Mouse (Mus musculus): ENCODE measurements around the gene Foxo6.

Gene Foxo6

GRCm38 (mm10) chr4:120287290-120288111, at the start of gene Foxo6:
Foxo6 (minus strand) TSS chr4:120287349.
- peak; percentile 98 to 100 for DNase-seq (ENCODE audit: inconsistent age in 2 of 2, low spot score in 1 of 2)

GRCm38 (mm10) chr4:120334316-120334715, 47.2 kb upstream of the Foxo6 start:
- DNase-seq (ENCODE audit: inconsistent age in 2 of 2, low spot score in 1 of 2): no peak

DNA sequence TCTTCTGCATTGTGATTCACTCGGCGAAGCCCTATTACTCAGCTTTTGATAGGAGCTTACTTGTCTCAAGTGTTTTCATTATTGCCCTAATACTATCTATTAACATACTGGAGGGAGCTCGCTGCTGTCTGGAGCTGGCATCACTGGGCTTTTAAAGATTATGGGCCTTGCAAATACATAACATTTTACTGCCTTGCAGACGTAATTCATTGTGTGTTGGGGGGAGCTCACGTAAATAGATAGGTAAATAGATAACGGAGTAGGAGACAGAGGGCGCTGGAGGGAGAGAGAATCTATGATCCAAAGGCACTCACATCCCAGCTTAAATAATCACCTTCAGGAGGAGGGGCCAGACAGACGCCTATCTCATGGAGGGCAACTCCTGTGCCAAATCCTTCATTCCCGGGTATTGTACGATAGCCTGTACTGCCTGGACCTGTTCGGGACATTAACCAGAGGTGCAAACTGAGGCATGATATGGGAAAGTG, 45.8 kb upstream of the Foxo6 start:
- DNase-seq (ENCODE audit: inconsistent age in 2 of 2, low spot score in 1 of 2): no peak

DNA sequence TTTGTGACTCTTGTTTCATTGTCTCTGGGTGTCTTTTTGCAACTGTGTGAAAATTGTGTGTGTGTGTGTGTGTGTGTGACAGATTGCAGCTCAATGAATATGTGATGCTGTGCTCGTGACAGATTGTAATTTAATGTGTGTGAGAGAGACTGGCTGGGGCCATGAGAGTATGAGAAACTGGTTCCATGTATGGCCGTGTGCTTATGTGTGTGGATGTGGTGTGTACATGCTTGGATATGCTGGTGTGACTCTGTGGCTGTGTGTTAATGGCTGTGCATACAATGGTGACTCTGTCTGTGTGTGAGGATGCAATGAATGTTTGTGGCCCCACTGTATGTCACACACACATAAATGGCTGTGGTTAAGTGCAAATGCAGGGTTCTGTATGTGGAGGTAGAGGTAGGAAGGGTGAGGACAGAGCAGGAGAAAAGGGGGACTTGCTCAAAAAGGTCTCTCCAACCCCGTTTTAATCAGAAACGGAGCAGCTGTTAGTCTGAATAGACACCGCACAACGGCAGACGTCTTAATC, 45.3 kb upstream of the Foxo6 start:
- DNase-seq (ENCODE audit: inconsistent age in 2 of 2, low spot score in 1 of 2): no peak

DNA sequence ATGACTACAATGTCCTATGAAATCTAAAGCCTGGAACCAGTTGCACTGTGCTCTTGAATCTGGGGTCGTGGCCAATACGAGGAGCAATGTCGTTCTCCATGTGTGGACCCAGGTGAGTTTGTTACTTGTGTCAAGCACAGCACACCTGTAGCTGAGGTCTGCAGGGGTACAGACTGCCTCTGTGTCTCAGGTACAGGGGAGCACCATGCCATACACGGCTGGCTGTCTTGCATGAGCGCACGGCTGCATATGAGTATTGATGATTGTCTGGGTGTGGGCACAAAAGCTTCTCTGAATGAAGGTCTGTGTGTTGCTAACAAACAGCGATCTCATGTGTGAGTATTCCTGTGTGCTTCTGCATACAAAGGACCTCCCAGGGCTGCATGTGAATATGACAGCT, 44.8 kb upstream of the Foxo6 start:
- DNase-seq (ENCODE audit: inconsistent age in 2 of 2, low spot score in 1 of 2): no peak

- DNase-seq (ENCODE audit: inconsistent age in 2 of 2, low spot score in 1 of 2): no peak
Observed at GRCm38 (mm10) chr4:120331541-120331940, 44.4 kb upstream of the Foxo6 start.

DNA sequence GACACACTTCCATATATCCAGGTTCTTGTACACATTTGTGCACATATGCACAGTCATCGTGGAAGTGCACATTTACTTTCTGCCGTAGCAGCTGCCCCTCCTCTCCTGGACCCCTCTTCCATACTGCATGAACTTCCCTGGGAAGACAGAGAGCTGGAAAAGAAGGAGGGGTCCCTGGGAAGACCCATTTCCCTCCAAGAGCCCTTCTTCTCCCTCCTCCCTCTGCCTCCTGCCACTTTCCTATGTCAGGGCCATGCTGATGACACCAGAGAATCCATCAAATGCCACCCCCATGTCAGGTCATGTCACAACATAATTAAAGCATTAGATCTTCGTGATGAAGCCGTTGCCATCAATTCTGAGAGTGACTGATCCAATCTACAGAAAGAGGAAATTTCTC, 38.6 kb upstream of the Foxo6 start:
- no peak for DNase-seq (ENCODE audit: inconsistent age in 2 of 2, low spot score in 1 of 2)

- no peak for DNase-seq (ENCODE audit: inconsistent age in 2 of 2, low spot score in 1 of 2)
Observed at GRCm38 (mm10) chr4:120325051-120325450, 37.9 kb upstream of the Foxo6 start.

DNA sequence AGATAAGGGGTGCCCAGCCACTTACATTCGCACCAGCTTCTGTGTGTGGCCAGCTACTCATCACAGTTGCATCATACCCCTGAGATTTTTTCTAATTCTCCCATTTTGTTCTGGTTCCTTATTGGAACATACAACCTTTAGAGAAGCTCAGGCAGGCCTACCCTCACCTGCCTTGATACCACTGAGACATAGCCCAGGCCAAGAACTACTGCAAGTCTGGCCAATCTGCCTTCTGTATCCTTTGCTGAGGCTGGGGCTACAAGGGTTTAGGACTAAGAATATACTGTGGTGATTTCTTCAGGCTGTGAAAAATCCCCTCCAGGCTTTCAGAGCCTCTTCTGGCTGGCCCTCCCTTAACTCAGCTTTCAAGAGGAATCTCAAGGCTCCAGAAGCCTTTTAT, 36.7 kb upstream of the Foxo6 start:
- DNase-seq (ENCODE audit: inconsistent age in 2 of 2, low spot score in 1 of 2): peak in 1 of 2 experiments; percentile 40

- DNase-seq (ENCODE audit: inconsistent age in 2 of 2, low spot score in 1 of 2): peak; percentile 36 to 84
Observed at GRCm38 (mm10) chr4:120323198-120323597, 36.0 kb upstream of the Foxo6 start.

DNA sequence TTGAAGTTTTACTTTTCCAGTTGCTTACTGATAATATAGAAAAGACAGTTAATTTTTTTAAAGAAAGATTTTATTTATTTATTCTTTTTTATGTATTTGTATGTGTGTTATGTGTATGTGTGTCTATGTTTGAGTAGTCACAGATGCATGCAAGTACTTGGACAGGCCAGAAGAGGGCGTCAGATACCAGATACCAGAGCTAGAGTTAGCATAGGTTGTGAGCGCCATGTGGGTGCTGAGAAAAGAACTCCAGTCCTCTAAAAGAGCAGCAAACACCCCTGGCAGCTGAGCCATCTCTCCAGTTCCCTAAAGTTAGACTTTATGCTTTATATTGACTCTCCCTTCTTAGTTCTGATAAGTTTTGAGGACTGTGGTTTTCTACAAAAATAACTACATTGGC, 30.4 kb upstream of the Foxo6 start:
- no peak for DNase-seq (ENCODE audit: inconsistent age in 2 of 2, low spot score in 1 of 2)

GRCm38 (mm10) chr4:120316716-120317115, 29.6 kb upstream of the Foxo6 start:
- DNase-seq (ENCODE audit: inconsistent age in 2 of 2, low spot score in 1 of 2): no peak

- no peak for DNase-seq (ENCODE audit: inconsistent age in 2 of 2, low spot score in 1 of 2)
Observed at GRCm38 (mm10) chr4:120314571-120314970, 27.4 kb upstream of the Foxo6 start.

DNA sequence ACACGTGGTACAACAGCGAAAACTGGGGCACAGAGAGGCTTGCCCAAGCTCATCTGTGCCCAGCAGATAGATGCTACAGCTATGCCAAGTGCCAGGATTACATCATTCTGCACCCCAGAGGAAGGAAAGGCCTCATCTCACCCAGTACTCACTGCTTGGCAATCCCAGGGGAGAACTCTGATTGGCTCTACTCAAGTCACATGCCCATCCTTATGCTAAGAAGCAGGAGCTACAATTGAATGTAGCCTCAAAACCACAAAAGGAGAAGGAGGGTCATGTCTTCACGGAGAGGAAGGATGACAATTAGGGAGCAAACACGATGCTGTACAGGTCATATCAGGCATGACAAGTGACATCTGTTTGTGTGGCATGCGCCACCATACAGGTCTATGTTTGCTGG, 26.2 kb upstream of the Foxo6 start:
- DNase-seq (ENCODE audit: inconsistent age in 2 of 2, low spot score in 1 of 2): no peak

- no peak for DNase-seq (ENCODE audit: inconsistent age in 2 of 2, low spot score in 1 of 2)
Observed at GRCm38 (mm10) chr4:120304580-120304979, 17.4 kb upstream of the Foxo6 start.

- DNase-seq (ENCODE audit: inconsistent age in 2 of 2, low spot score in 1 of 2): no peak
Observed at GRCm38 (mm10) chr4:120299287-120299686, 12.1 kb upstream of the Foxo6 start.

DNA sequence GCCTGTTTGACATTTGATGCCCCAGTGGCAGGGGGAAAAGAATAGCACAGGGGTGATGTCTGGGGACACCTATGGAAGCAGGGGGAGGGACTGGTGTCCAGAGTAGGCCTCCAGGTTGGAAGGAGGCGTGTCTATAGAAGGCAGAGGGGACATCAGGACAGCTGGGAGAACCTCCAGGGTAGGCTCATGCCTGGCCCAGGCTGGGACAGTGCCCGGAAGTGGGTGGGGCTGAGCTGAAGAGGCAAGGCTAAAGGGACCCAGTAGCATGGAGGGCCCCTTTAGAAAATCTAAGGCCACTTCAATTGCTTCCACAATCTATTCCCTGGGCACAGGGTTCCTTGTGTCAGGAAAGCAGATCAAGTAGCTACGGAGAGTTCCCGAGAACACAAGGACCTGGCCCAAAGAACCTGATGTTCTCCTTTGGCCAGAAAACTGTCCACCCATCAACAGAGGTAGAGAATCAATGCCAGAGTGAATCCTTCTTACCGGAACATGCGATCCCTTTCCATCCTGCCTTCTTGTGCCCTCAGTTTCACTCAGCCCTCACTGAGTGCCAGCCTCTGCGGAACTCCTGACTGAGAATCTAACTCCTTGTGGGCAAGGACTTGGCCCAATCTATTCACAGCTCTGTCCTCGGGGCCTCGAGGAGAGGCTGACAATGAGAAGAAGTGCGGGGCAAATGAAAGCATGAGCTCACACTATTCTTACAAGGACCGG, 4.1 kb upstream of the Foxo6 start:
- peak in 1 of 2 experiments; percentile 49 for DNase-seq (ENCODE audit: inconsistent age in 2 of 2, low spot score in 1 of 2)

DNA sequence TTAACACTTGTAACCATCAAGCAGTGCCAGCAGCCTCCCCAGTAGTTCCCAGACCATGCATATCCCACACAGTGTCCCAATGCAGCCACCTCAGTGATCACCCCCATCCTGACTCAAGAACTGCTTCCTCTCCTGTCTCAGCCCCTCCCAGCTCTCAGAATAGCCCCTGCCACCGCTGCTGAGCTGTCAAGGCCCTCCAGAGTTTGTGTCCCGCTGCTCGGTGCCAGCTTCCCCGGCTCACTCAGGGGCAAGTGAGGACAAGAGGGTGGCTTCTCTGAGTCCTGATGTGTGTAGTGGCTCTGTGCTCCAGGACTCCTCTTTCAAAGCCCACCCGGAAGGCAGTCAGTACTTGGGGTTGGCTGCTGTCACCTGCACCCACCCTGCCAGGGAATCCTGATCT, 3.3 kb upstream of the Foxo6 start:
- DNase-seq (ENCODE audit: inconsistent age in 2 of 2, low spot score in 1 of 2): no peak

DNA sequence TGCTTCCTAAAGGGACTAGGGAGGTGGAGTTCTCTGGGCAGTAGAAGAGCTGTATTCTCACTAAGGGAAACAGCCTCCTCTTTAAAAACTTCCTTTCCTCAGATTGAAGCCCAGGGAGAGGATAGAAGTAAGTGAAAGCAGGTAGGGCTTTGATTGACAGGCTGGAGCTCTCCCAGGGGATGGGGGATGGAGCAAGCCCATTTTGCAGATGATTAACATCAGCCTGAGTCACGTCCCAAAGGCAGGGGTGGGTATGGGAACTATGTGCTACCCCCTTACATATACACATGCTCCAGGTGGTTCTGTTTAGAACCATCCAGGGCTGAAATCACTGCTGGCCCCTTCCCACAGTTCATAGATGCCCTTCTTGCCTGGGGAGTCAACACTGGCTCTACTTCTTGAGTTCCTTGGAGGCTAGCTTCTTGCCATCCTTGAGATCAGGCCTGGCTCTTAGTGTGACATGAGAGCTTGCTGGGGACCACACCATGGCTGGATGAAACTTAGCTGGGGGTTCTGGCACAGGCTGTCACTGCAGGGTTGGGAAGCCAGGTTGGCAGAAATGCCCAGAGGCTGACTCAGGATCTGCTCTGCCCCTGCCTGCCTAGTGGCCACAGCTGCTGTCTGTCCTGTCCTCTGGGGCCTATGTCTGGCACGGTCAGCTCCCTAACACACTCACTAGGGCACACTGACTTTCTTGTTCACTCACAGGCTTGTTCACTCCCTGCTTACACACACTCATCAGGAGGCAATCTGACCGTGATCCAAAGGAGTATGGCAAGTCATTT, 2.2 kb upstream of the Foxo6 start:
- peak in 1 of 2 experiments; percentile 36 for DNase-seq (ENCODE audit: inconsistent age in 2 of 2, low spot score in 1 of 2)

DNA sequence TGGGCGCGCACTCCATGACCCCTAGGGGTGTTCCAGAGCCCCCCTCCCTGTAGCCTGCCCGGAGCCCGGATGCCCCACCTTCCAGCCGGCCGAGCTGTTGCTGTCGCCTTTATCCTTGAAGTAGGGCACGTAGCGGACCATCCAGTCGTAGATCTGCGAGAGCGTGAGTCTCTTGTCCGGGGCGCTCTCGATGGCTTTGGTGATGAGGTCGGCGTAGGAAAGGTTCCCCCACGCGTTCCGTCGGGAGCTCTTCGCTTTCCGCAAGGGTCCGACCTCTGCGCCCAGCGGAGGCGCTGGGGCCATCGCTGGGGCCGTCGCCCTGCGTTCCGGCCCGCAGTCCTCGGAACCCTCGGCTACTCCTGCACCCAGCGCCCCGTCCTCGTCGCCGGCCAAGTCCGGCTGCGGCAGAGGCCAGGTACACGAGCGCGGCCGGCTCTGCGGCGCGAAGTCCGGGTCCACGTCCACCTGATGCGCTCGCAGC, 348 bp downstream of the Foxo6 start:
- peak; percentile 45 to 69 for DNase-seq (ENCODE audit: inconsistent age in 2 of 2, low spot score in 1 of 2)

- no peak for DNase-seq (ENCODE audit: inconsistent age in 2 of 2, low spot score in 1 of 2)
Observed at GRCm38 (mm10) chr4:120285730-120286129, 1.4 kb downstream of the Foxo6 start.

Measured in adrenal gland, adult (tissue).